Mouse (Mus musculus): ENCODE measurements around the gene Cwc25.
"Not testable (repeated sequence)": the region's sequence is repeated elsewhere in the genome, so short reads cannot be mapped to it uniquely, and the experiment has no call there.

The Cwc25 gene

GRCm38 (mm10) chr11:97775808-97776496, 9.6 kb upstream of the Cwc25 start, which contains the start of gene 1700001P01Rik:
Gene 1700001P01Rik (minus strand): TSS chr11:97775918.
- DNase-seq (ENCODE audit: low read depth, low spot score): no peak

GRCm38 (mm10) chr11:97775186-97775585, 8.8 kb upstream of the Cwc25 start:
- no peak for DNase-seq (ENCODE audit: low read depth, low spot score)

GRCm38 (mm10) chr11:97771410-97771809, 5.1 kb upstream of the Cwc25 start:
- no peak for DNase-seq (ENCODE audit: low read depth, low spot score)

DNA sequence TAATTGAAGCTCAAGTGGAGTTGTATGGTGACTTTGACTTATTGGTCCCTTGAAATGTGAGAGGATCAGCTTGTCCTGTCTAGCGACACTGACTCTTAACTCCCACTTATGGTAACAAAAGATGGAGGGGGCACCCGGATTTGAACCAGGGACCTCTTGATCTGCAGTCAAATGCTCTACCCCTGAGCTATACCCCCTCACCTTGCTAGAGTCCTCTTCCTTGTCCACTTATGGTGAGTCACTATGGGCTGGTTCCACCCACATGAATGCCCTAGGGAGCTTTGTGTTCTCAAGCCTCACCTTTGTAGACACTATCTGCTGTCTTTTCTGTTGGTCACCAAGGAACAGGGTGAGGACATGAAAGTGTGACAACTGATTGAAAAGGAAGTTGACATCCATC, 3.3 kb upstream of the Cwc25 start:
- DNase-seq (ENCODE audit: low read depth, low spot score): no peak

DNA sequence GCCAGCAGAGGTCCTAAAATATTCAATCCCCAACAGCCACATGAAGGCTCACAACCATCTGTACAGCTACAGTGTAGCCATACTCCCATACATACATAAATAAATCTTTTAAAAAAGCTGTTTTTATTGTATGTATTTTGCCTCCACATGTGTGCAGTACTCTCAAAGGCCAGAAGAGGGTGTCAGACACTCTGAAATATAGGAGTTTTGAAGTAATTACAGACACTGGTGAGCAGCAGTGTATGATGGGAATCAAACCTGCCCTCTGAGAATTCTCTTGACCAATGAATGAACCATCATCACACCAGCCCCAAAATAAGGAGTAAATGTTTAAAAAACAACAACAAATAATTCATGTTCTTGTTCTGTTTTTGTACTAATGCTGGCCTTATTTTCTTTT, 4.7 kb downstream of the Cwc25 start:
- DNase-seq (ENCODE audit: low read depth, low spot score): no peak

DNA sequence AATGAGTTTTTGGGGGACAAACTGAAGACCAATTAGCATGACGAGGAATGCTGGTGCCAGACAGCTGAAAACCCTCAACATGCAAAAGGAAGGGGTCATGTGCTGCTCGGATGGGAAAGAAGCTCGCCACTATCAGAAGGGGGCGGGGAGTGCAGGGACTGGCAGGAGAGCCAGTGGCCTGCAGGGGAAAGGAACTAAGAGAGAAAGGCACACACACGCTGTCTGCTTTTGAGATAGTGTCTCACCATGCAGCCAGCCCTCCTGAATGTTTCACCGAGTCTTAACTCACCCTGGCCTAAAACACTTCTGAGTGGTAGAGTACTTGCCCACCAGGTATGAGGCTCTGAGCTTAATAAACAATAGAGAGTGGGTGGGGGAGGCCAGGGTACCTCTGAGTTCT, 7.4 kb downstream of the Cwc25 start:
- DNase-seq (ENCODE audit: low read depth, low spot score): no peak

DNA sequence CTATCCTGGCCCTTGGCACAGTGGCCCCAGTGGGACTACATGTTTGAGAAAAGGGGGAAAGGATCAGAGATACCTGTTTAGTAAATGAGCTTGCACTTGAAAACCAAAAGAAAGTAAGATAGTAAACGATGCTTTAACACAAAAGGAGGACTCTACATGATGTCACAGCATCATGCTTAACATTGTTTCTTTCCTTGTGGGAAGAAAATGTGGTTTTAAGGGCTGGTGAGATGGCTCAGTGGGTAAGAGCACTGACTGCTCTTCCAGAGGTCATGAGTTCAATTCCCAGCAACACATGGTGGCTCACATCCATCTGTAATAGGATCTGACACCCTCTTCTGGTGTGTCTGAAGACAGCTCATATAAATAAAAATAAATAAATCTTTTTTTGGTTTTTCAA, 8.2 kb downstream of the Cwc25 start:
- no peak for DNase-seq (ENCODE audit: low read depth, low spot score)

DNA sequence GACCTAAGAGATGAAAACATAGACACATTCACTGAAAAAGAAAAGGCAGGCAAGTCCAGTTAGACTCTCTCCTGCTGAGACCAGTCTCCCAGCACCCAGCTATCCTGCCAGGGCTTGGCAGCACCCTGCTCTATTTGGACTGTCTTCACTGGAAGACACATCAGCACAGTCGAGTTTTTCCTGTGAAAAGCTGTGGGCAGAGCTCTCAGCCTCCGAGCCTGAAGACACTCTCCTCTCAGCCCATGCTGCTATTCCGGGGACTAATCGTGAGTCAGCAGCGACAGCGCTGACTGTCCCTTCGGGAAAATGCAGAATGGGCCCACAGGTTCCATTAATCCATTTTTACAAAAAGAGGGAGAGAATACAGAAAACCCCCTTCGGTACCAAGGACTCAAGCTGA, 13.1 kb downstream of the Cwc25 start:
- DNase-seq (ENCODE audit: low read depth, low spot score): no peak

GRCm38 (mm10) chr11:97748496-97748895, 17.9 kb downstream of the Cwc25 start:
- no peak for DNase-seq (ENCODE audit: low read depth, low spot score)

DNA sequence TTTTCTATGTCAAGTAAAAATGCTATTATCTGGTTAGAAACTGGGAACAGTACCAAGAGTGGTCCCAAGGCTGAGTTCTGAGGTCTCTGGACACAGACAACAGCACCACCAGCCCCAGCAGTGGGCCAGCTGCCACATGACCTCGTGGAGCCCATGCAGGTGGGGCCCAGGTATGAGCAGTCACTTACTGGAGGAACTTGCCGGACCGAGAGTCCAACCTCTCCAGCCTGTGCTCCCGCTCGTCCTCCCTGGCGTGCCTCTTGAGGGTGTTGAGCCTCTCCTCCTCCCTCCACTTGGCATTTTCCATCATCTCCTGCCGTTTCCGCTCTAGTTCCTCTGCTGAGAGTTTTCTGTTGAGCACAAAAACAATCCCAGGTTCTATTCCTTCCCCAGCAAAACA, 18.6 kb downstream of the Cwc25 start:
- DNase-seq (ENCODE audit: low read depth, low spot score): no peak

DNA sequence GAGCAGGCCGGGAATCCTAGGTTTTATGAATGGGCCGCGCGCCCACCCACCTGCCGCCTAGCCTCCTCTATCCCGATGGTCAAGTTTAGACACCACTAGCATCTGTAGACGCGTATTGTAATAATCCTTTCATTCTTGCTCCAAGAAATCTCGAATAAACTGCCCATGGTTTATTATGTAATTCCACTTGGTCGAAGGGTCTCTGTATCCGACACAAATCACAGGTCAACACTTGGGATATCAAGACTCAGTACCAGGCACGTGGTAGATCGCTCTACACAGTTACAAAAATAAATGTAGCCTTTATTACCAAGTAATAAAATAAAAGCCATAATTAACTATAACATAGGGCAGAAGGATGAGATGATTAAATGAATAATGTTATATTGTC, 21.0 kb downstream of the Cwc25 start:
- DNase-seq (ENCODE audit: low read depth, low spot score): no peak

- peak; percentile 97 for DNase-seq (ENCODE audit: low read depth, low spot score)
Observed at GRCm38 (mm10) chr11:97744718-97745330, 21.5 kb downstream of the Cwc25 start.

- DNase-seq (ENCODE audit: low read depth, low spot score): peak; percentile 36
Observed at GRCm38 (mm10) chr11:97744063-97744717, 22.2 kb downstream of the Cwc25 start, which contains the start of gene Pip4k2b. Gene Pip4k2b (minus strand): TSS chr11:97744704.

- no peak for DNase-seq (ENCODE audit: low read depth, low spot score)
Observed at GRCm38 (mm10) chr11:97743423-97743822, 22.9 kb downstream of the Cwc25 start.

DNA sequence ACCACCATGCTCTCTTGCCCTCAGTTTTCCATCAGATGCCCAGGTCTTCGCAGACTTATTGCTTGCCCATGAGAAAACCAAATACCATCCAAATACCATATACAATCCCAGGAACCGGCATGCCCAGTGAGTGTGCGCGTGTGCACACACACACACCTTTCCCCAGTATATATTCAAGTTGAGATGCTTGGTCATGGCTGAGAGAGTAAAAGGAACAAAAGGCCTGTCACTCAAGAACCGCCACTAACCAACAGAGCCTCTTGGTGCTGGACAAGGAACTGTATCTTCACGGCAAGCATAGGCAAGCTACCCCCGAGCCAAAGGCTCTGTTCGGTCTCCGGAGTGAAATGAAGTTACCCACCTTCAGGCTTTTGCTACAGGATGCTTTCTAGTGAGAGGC, 23.8 kb downstream of the Cwc25 start:
- DNase-seq (ENCODE audit: low read depth, low spot score): no peak

GRCm38 (mm10) chr11:97742157-97742556, 24.2 kb downstream of the Cwc25 start:
- no peak for DNase-seq (ENCODE audit: low read depth, low spot score)

- DNase-seq (ENCODE audit: low read depth, low spot score): no peak
Observed at GRCm38 (mm10) chr11:97740190-97740589, 26.2 kb downstream of the Cwc25 start.

GRCm38 (mm10) chr11:97739155-97739554, 27.2 kb downstream of the Cwc25 start:
- DNase-seq (ENCODE audit: low read depth, low spot score): no peak

- DNase-seq (ENCODE audit: low read depth, low spot score): no peak
Observed at GRCm38 (mm10) chr11:97738703-97739102, 27.7 kb downstream of the Cwc25 start.

GRCm38 (mm10) chr11:97737600-97737999, 28.8 kb downstream of the Cwc25 start:
- DNase-seq (ENCODE audit: low read depth, low spot score): no peak

DNA sequence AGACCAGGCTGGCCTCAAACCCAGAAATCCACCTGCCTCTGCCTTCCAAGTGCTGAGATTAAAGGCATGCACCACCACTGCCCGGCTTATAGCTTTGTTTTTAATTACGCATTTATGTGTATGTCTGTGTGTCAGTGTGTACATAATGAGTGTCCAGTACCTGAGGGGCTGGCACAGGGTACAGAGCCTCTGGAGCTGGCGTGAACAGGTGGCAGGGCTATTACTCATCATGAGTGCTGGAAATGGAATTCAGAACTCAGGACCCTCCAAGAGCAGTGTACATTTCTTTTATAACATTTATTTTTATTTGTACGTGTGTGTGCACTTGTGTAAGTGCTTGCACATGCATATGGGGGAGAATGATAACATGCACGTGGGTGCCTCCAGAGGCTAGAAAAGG, 29.7 kb downstream of the Cwc25 start:
- no peak for DNase-seq (ENCODE audit: low read depth, low spot score)

DNA sequence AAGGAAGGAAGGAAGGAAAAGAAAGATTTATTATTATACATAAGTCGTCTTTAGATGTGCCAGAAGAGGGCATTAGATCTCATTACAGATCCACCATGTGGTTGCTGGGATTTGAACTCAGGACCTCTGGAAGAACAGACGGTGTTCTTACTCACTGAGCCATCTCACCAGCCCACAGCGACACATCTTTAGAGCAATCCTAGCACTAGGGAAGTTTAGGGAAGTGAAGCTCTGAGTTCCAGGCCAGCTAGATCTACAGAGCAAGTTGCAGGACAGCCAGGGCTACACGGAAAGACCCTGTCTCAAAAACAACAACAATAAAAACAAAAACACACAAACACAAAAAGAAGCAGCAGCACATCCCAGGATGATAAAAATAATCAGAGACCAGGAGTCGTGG, 31.5 kb downstream of the Cwc25 start:
- not testable (repeated sequence) for DNase-seq (ENCODE audit: low read depth, low spot score)

GRCm38 (mm10) chr11:97733689-97734088, 32.7 kb downstream of the Cwc25 start:
- no peak for DNase-seq (ENCODE audit: low read depth, low spot score)

Measured in c-Kit-negative CD71-positive TER-119-positive erythroid progenitor cells, embryonic 14.5 days (primary cell).